Mouse (Mus musculus): ENCODE measurements at regions not wholly inside any gene's neighbourhood (a gene's known extent, or its start where the extent isn't known, plus 50 kb on each side); places are given as distances from the start of the nearest gene placed in this dataset.

DNA sequence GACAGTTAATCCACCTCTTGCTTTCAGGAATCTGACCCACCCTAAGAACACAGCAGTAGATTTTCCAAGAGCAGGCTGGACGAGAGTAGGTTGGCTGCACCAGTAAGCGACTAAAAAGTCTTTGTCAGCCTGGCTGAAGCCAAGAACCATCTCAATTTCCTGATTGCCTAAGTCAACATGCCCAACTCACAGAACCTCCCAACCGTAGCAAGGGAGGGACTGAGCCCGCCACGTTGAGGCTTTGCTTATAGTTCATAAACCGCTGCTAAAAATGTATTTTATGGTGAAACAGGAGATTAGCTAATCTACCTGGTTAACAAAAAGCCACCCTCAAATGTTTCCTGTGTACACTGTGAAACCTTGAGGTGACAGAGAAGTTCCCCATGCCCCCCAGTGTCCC is 115.4 kb upstream of the Tbl1xr1 start:
- no peak for DNase-seq (ENCODE audit: low read depth, low spot score)

DNA sequence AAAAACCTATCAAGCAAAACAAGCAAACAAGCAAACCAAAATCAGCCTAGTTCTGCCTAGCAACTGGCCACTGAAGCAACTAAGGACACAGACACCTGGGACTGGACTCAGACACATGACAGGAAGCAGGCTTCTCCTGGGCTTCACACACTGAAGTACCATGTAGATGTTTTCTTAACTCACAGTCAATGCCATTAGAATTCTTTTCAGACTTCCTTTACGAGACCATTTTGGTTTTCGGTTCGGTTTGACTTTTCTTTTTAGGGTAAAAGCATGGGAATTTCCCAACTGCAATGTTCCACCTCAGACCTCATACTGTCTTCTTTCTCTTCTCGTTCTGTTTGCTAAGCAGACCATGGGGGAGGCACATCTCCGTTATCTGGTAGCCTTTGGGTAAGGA is 114.7 kb upstream of the Tbl1xr1 start:
- no peak for DNase-seq (ENCODE audit: low read depth, low spot score)

DNA sequence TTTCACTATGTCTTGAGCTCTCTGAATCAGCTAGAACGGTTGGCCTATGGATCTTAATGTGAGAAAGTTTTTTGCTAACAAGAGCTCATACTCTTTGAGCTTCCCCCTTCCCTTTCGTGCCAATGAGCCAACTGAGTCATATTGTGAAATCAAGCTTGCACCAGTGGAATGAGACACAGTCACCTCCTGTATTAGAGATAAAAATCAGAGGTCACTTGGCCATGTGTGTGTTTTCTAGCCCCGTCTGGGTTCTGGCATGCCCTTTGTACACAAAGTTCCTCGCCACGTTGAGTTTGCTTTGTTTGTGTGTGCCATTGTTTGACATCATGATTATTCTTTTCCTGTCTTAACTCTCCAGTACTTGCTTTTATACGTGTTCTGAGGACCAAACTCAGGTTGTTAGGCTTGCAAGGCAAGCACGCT is 114.1 kb upstream of the Tbl1xr1 start:
- DNase-seq (ENCODE audit: low read depth, low spot score): no peak

DNA sequence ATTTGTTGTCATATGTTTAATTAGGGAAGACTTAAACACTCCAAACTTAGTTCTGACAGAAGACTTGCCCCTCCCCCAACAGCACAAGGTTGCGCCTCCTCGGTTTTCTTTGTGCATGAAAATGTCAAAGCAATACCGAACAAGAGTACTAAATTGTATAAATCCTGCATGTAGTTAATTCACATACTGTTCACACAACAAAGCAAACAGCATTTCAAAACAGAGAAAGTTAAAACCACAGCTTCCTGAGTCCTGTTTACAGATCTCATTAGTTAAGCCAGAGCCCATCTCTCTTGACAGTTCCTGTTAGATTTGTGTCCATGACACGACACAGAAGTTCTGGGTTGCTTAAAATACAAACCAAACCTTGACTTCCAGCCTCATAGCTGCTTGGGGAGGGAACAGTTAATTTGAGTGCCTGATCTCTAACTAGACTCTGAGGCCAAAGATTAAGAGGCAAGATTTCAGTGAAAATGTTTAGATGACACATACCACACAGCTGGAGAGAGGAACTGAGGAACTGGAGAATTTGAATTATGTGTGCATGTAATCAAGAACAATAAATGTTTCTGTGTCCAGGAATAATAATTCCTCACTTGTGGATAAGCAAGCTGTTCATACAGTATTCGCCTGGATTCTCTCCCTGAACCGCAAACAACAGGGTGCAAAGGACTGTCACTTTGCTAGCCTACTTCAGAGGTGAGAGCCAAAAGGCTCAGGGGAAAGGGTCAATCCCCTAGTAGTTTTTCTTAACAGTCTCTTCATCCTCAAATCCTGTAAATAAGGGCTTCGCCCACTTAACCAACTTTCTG is 113.3 kb upstream of the Tbl1xr1 start:
- DNase-seq (ENCODE audit: low read depth, low spot score): no peak

DNA sequence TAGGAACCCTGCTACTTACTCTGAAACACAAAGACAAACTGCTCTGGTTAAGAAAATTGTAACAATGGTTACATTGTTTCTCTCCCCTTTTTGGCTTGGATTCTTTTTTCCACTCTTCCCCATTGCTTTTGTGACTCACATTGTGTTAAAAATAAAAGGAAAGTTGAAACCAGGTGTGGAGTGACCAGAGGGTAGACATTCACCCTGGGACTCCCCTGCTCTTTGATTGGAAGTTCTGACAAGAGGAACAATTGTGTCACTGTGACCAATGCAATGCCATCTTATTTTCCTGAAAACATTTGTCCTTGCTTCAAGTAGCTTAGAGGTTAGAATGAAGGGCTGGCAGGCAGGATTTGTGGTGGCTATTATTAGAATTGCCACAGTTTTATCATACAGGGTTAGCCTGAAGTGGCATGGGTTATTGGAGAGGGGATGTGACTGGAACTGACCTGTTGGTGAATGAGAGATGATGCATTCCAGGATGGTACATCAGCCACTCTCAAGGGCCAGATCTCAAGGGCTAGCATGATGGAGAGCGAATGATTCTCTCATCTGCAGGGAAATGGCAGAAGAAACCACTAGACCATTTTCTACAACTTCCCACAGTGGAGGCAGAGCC is 112.6 kb upstream of the Tbl1xr1 start:
- DNase-seq (ENCODE audit: low read depth, low spot score): no peak

DNA sequence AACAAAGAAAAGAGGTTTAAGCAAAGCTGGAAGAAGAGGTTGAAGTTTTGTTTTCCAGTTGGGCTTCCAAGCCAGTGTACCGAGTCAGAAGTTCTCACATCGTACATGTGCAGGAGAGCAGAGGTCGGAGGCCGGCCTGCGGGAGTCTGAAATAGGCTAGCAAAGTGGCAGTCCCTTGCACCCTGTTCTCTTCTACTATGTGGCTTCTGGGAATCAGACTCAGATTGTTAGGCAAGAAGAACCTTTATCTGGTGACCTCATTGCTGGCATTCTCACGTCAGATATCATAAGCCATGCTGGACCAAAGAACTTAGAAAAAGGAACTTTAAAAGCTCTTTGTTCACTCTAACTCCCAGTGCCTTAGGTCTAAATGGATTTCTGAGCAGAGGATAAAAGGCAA is 112.0 kb upstream of the Tbl1xr1 start:
- DNase-seq (ENCODE audit: low read depth, low spot score): no peak

DNA sequence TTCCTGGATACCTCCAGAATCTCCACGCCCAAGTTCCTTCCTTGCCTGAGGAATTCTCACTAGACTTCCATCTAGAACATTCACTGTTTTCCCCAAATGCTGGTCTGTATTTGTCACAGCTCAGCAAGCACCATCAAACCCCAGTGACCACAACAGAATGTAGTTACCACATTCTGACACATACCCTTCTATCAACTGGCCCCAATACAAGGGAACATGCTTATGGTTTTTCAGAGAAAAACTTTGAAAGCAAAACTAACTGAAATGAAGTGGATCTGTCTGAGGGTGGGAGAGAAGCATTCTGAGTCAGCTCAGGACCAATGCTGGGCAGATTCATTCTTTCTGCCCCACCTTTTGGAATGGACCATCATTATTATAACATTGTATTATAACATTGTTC is 110.9 kb upstream of the Tbl1xr1 start:
- DNase-seq (ENCODE audit: low read depth, low spot score): no peak

DNA sequence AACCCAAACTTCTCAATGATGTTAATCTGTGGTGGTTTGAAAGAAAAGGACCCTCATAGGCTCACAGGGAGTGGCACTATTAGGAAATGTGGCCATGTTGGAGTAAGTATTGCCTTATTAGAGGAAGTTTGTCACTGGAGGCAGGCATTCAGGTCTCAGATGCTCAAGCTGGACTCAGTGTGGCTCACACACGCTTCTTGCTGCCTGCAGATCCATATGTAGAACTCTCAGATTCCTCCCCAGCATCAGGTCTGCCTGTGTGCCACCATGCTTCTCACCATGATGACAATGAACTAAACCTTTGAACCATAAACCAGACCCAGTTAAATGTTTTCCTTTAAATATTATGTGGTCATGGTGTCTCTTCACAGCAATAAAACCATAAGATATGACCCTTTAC is 104.7 kb upstream of the Tbl1xr1 start:
- no peak for DNase-seq (ENCODE audit: low read depth, low spot score)

DNA sequence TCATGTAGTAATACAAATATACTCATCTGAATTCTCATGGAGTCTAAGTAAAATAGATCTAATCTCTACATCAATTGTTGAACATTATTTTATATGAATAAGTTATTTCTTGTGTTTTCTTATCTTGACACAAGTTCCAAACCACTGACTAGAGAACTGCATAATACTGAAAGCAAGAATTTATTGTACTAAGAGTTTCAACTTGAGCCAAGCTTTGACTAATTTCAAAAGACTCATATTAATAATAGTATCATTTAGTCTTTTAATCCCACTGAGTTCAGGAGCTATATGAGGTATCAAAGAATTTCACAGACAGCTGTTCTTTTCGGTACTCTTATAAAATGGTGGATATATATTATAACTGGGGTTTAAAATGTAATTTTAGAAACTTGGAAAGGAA is 103.3 kb upstream of the Tbl1xr1 start:
- DNase-seq (ENCODE audit: low read depth, low spot score): no peak

DNA sequence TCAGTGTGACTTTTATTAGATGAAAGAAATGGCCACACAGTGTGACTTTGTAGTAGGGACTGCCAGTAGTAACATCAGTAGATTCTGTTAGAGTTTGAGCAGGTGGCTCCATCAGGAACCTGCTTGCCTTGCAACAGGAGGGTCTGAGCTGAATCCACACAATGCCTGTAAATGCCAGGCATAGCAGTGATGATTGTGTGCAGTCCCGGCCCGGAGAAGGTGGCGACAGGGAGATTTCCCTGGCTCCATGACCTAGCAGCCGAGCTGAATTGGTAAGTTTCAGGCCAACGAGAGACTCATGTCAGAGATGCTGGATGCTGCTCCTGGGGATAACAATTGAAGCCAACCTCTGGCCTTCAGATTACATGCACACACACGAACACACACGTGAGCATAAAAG is 102.8 kb upstream of the Tbl1xr1 start:
- no peak for DNase-seq (ENCODE audit: low read depth, low spot score)

DNA sequence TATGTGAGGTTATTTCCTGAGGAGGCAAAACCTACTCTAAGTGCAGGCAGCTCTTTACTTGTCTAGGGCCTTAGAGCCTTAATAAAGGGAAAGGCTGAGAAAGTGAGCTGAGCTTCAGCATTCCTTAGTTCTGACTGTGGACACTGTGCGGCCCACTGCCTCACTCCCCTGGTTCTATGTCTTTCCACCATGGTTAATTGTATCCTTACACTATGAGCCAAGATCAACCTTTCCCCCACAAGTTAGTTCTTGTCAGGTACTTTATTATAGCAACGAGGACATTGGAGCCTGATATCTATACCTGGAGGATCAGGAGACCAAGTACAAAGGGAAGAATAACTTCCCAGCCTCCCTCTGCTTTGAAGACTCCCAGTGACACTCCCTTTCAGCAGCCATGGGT is 101.7 kb upstream of the Tbl1xr1 start:
- no peak for DNase-seq (ENCODE audit: low read depth, low spot score)

DNA sequence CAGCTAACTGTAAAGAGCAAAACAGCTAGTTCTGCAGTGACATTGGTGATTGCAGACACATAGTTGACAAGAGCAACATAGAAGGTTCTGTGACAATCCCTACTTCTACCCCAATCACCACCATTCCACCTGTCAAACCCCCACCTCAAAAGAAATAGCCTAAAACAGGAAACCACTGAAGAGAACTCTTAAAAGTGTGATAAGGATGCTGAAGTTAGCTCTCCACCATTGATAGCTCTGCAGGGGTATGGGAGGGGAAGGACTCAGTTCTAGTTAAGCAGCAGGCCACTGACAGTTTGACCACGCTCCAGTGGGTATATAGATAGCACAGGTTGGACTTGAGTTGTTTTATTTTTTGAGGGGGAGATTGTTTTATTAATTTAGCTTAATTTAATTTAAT is 98.7 kb upstream of the Tbl1xr1 start:
- DNase-seq (ENCODE audit: low read depth, low spot score): no peak

DNA sequence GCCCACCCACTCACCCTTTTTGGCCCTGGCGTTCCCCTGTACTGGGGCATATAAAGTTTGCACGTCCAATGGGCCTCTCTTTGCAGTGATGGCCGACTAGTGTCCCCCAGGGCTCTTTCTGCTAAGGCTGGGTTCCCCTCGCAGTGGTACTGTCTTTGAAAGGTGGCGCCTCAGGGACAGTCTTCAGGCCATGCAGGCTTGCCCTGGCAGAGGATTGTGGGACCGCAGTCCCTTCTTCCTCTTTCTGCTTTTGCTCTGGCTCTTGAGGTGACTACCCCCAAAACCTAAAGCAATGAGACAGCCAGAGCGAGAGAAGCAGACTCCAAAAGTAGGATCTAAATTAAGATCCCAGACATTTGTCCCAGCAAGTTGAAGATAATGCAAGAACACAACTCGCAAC is 93.5 kb upstream of the Tbl1xr1 start:
- DNase-seq (ENCODE audit: low read depth, low spot score): no peak

DNA sequence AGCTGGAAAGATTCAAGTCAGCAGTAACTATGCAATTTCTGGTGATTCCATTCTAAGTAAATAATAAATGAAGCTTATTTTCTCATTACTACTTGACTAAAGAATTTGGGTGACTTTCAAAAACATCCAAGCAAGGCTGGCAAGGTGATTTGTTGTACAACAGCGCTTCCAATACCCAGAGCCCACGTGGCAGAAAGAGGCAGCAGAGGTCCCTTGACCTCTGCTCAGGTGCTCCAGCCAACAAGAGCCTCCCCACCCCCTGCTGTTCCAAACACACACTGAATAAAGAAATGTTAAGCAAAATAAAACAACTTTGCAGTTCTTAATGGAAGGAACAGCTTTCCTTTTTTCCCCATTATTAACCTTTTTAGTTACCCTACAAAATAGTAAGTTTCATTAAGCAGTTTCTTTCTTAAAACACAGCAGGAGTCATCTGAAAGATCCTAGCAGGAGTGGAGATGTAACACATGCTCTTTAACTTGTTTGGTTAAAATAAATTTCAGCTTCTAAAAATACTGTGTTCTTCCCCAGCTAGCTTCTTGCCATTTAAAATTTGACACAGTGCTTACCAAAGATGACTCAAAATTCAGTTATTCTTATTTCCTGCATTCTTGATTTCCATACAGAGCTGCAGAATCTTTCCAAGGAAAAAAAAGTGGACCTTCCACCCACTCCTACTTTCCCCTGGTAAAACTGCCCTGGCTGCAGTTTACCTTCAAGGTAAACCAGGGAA is 92.3 kb upstream of the Tbl1xr1 start:
- no peak for DNase-seq (ENCODE audit: low read depth, low spot score)

DNA sequence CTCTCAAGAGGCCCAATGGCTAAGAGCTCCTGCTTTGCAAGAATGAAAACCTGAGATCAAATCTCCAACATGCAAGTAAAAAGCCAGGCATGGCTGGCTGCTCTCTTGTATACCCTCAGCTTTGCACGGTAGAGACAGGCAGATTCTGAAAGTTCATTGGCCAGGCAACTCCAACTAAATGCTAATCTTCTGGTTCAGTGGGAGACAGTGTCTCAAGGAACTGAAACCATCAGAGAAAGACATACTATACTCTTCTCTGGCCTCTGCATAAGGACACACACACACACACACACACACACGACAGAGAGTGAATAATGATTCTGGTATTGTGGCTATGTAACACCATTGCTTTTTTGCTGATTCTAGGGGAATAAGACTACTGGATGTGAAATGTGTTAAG is 91.6 kb upstream of the Tbl1xr1 start:
- no peak for DNase-seq (ENCODE audit: low read depth, low spot score)

DNA sequence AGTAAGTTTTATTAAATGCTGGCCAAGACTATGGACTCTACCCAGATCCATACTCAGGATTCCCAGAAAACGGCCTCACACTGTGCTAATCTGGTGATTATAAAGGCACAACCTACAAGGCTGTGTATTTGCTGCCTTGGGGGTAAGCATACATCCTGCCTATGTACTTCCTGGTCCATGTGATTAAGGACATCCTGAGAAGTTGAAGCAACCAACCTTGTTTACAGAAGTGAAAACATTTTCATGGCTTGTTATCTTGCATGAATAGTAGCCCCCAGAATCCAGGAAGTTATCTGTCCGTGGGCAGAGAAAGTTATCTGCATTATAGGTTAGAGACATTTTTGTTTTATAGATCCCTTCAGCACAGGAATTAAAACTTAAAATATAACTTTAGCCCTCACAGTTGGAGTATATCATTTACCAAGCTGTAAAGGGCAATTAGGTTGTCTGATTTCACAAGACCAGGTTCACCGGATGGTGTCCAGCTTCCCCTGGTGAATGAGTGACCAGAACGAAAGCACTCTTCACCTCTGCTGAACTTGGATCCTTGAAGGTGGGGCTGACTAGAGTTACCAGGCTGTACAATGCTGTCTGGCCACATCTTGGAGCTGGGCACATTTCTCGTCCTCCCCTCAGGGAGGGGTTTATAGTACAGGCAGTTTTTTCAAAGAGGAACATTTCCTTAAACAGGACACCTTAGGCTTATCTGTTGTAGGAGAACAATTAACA is 90.1 kb upstream of the Tbl1xr1 start:
- no peak for DNase-seq (ENCODE audit: low read depth, low spot score)

DNA sequence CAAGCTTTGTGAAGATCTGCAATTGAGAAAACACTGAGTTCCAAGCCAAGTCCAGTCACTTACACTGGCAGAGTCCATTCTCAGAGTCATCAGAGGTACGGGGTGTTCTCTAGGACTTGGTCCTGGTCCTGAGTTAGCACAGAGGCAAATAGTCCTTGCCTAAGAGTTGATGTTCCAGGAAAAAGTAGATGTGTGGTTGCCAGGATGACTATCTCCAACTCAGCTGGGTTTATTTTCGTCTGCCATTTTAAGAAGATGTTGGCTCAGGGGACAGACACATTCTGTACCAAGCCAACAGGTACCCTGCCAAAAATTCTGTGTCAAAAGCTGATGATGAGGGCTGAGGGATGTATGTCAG is 89.6 kb upstream of the Tbl1xr1 start:
- DNase-seq (ENCODE audit: low read depth, low spot score): no peak

DNA sequence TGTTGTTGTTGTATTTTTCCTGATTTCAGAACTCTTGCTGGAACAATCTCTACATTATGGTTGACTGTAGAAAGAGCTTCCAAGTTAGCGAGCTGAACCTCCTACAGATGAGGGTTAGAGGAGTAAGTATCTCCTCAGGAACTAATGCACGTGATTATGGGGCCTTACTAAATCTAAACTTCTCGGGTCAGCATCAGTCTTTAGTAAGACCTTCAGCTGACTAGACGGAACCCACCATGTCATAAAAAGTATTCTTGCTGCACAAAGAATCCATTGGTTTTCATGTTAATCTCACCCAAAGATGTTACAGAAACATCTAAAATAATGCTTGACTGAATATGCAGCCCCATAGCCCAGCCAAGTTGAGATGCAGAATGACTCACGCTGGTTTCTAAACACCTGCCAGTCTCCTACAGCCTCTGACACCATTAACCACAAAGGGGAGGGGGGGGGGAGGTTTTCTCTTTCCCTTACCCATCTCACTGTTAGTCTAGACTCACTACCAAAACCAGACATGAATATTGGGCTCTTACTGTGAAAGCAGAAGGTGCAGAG is 88.9 kb upstream of the Tbl1xr1 start:
- DNase-seq (ENCODE audit: low read depth, low spot score): no peak

DNA sequence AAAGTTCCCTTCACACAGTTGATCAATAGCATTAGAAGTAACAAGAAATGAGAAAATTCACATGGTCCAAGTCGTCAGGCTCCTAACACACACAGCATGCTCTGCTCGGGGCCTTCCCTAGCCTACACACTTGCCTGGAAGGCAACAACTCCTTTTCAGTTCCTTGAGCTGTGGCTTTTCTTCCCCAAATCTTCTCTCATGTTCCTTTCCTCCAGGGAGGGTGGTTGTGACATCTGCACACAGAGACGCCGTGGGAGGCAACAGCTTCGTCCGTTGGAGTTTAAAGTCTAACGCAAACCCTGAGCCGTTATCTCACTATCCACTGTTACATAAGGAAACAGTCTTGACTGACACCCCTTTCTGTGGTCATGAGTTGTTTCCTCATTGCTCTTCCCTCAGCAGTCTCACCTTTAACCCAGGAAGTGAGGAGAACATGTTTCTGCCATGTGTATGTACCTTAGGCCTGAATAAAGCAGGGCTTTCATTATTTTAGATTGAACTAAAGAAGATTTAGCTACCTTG is 88.4 kb upstream of the Tbl1xr1 start:
- DNase-seq (ENCODE audit: low read depth, low spot score): no peak

DNA sequence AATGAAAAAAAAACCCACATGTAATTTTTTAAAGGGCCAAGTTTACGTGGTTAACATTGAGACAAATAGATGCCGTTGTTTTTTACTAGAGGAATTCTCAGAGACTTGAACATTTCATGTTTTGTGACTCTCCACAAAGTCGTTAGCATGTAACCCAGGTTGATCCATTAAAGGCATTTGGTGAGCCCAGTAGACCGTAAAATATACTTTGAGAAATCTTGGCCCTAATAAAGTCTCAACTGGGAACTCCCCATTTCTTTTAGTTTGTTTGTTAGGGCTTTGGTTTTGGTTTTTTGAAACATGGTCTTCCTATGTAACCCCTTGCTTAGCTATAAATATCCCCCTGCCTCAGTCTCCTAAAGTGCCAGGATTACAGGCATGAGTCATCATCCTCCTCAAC is 85.9 kb upstream of the Tbl1xr1 start:
- no peak for DNase-seq (ENCODE audit: low read depth, low spot score)

DNA sequence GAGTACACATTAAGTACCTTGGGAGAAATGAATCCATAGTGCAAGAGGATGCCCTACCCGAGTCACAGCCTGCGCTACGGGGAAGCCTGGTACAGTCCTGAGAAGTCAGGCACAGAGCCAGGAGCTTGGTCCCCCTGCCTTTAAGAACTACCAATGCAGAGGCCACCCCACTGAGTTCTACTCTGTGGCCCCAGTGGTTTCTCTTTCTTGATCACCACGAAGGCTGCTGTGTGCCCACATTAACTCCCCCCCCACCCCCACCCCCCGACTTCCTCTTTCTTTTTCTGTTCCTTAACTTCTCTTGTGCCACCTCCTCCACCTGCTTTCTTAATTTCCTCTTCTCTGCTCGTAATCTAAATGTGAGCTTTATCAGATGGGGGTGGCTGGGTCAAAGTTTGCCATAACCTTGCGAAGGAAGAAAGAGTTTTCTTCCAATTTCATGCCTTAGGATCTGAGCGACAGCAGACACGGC is 84.7 kb upstream of the Tbl1xr1 start:
- DNase-seq (ENCODE audit: low read depth, low spot score): no peak

DNA sequence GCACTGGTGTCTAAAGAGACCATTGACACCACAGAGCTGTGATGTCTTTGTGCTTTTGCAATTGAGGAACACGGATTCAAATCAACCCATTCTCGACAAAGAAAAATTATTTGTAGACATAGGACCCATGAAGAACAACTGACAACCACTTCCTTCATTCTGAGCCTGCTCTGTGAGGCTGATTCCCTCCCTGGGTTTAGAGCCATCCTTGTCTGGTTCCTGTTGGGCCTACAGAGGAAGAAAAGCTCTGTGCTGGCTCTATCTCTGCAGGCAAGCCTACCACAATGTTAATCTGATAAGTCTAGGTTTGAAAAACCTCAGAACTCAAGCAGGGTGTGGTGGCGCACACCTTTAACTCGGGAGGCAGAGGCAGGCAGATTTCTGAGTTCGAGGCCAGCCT is 84.2 kb upstream of the Tbl1xr1 start:
- no peak for DNase-seq (ENCODE audit: low read depth, low spot score)

All from WW6 (cell line).